Mouse (Mus musculus): ENCODE measurements at regions not wholly inside any gene's neighbourhood (a gene's known extent, or its start where the extent isn't known, plus 50 kb on each side); places are given as distances from the start of the nearest gene placed in this dataset.

GRCm38 (mm10) chr3:41234994-41235393 lies 152.1 kb upstream of the Pgrmc2 start:
- H3K27ac ChIP-seq (replicated peaks; ENCODE audit: low read depth, low read length), result no peak overlapping the region

DNA sequence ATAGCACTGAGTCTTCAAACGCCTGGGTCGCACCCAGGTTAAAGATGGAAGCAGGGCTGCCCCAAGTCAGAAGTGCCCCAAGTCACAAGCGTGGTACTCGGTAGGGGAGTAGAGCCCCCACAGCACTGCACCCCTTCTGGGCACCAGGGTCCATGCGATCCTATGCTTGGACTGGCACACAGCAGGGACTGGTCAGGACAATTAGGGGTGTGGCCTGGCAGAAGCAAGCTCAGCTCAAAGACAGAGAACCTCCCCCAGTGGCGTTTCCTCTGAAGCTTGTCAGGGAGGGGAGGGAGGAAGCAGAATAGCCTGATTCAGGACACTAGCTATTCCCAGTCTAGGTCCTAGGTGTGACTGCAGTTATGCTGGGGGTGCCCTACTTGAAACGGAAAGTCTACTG lies 151.3 kb upstream of the Pgrmc2 start:
- H3K27ac ChIP-seq (replicated peaks; ENCODE audit: low read depth, low read length), result no peak overlapping the region

More at GRCm38 (mm10) chr3:41234994-41235393, 152.1 kb upstream of the Pgrmc2 start:
- Histone ChIP-seq H3K4me3 (ENCODE audit: insufficient read depth, low read depth, low read length) (no peak overlapping the region), H3K4me1 (ENCODE audit: control insufficient read depth, insufficient read depth, insufficient read length, low read length) (peaks cover 2% of the 10 kb centered on the region; the same call in 1 of the 2 replicates)

GRCm38 (mm10) chr3:41233439-41233838 lies 150.6 kb upstream of the Pgrmc2 start:
- Histone ChIP-seq H3K27ac (replicated peaks; ENCODE audit: low read depth, low read length) (no peak overlapping the region), H3K4me1 (ENCODE audit: control insufficient read depth, insufficient read depth, insufficient read length, low read length) (no peaks in the 10 kb centered on the region), H3K4me3 (ENCODE audit: insufficient read depth, low read depth, low read length) (no peak overlapping the region)

More for the DNA sequence above, 151.3 kb upstream of the Pgrmc2 start:
- Histone ChIP-seq H3K4me1 (ENCODE audit: control insufficient read depth, insufficient read depth, insufficient read length, low read length) (no peaks in the 10 kb centered on the region), H3K4me3 (ENCODE audit: insufficient read depth, low read depth, low read length) (no peak overlapping the region)

DNA sequence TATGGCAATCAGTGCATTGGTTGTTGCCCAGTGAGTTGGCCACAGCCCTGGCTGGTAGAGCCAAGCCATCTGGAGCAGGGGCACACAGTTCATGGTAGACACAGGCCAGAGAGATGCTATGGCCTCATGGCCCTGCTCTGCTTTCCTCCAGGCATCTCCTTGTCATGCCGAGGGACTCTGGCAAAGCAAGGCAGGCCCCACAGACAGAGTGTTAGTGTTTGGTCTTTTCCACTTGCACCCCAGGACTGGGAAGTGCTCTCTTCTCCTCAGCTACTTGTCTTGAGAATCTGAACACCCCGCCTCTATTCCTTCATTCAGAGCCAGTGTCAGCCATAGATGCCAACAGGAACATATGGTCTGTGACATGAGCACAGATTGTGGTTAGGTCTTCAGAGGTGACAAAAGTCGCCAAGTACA lies 148.1 kb upstream of the Pgrmc2 start:
- Histone ChIP-seq H3K4me3 (ENCODE audit: insufficient read depth, low read depth, low read length) (no peak overlapping the region), H3K27ac (replicated peaks; ENCODE audit: low read depth, low read length) (no peak overlapping the region), H3K4me1 (ENCODE audit: control insufficient read depth, insufficient read depth, insufficient read length, low read length) (no peaks in the 10 kb centered on the region)

DNA sequence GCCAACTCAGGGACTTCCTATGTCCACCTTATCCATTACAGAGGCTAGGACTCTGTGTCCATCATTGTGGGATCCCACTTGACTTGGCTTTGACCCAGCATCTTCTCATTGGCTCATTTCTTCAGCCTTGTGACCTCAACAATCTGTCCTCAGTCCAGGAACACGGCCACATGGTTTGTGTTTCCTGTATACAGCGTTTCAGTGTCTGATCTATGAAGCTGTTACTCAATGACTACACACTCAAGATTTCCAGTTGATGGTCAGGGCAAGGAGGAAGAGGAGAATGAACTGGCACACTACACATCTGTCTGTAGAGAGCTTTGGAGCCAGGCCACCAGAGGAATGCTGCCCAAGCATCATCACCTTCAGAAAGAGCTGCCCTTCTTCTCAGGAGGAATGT lies 146.6 kb upstream of the Pgrmc2 start:
- H3K4me1 ChIP-seq (ENCODE audit: control insufficient read depth, insufficient read depth, insufficient read length, low read length), result no peaks in the 10 kb centered on the region
- H3K27ac ChIP-seq (replicated peaks; ENCODE audit: low read depth, low read length), result no peak overlapping the region
- H3K4me3 ChIP-seq (ENCODE audit: insufficient read depth, low read depth, low read length), result no peak overlapping the region

DNA sequence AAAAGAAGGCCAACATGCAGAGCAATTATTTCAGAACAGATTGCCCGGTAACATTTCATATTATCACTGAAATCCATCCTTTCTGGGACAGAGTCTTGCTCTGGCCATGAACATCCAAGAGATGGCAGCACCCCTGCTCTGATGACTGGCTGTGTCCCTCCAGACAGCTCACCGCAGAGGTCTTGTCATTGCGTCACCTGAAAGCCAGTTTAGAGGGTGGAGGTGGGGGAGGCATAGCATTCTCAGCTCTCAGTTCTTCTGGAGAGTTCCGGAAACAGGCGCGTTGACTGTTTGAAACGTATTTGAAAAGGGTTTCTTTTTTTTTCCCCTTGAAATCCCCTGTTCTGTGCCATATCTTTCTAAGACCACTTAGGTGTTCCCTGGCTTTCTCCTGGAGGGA lies 145.7 kb upstream of the Pgrmc2 start:
- Histone ChIP-seq H3K27ac (replicated peaks; ENCODE audit: low read depth, low read length) (no peak overlapping the region), H3K4me3 (ENCODE audit: insufficient read depth, low read depth, low read length) (no peak overlapping the region), H3K4me1 (ENCODE audit: control insufficient read depth, insufficient read depth, insufficient read length, low read length) (no peaks in the 10 kb centered on the region)

DNA sequence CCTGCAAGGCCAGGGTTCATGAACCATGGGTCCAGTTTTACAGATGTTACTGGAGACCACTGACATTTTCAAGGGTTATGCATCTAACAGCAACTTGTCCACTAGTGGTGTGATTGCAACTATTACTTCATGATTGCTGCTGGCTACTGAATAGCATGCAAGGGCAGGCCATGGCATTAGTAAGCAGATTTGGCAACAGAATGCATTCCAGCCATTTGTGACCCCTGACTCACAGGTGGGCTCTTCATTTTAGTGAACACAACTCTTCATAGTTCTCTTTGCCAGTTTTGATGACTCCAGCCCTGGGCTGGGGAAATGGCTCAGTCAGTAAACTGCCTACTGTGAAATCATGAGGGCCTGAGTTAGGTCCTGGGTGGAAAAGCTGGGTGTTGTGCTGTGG lies 137.9 kb upstream of the Pgrmc2 start:
- no peak overlapping the region for H3K27ac ChIP-seq (replicated peaks; ENCODE audit: low read depth, low read length)
- no peak overlapping the region for H3K4me3 ChIP-seq (ENCODE audit: insufficient read depth, low read depth, low read length)
- no peaks in the 10 kb centered on the region for H3K4me1 ChIP-seq (ENCODE audit: control insufficient read depth, insufficient read depth, insufficient read length, low read length)

DNA sequence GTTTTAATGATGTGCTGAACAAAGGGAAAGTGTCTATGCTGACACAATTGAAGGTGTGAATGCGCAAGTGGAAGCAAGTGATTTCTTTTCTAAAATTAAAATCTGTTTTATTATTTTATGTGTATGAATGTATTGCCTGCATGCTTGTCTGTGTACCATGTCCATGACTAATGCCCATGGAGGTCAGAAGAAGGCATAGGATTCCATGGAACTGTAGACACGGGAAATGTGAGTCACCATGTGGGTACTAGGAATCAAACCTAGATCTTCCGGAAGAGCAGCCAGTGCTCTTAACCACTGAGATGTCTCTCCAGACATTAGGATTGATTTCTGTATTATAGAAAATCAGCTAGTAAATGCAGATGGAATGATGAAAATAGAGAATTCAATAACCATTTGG lies 134.9 kb upstream of the Pgrmc2 start:
- H3K4me1 ChIP-seq (ENCODE audit: control insufficient read depth, insufficient read depth, insufficient read length, low read length), result no peaks in the 10 kb centered on the region
- no peak overlapping the region for H3K27ac ChIP-seq (replicated peaks; ENCODE audit: low read depth, low read length)
- H3K4me3 ChIP-seq (ENCODE audit: insufficient read depth, low read depth, low read length), result no peak overlapping the region

DNA sequence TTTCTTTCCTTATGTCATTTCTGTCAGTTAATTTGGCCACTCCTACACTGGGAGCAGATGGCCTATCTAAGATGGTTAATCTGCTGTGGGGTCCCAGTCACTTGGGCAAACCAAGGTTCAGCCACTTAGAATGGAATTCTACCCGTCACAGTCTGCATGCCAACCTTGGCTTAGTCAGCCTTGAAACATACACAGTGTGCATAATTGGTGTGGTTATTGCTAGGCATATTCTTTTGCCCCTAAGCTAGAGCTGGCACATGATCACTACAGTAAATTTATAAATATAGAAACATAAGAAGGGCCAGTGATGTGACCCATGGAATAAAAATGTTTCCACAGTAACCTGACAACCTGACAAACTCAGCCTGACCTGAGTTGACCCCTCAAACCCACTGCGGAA lies 130.7 kb upstream of the Pgrmc2 start:
- Histone ChIP-seq H3K27ac (replicated peaks; ENCODE audit: low read depth, low read length) (no peak overlapping the region), H3K4me3 (ENCODE audit: insufficient read depth, low read depth, low read length) (no peak overlapping the region)

DNA sequence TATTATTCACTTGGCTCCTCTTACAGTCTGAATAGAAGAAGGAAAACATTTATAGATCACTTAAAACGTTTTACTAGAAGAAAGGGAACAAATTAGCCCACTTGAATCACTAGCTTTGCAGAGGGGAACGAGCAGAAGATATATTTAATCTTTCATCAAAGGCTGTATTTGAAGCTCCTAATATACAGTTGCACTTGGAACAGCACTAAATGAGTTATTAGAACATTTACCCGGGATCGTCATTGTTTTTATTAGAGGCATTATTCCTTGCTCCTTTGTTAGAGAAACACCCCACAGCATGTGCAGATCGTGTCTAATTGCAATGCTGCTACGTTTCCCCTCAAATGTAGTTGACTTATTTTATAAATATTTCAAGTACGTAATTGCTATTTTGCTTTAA lies 127.5 kb upstream of the Pgrmc2 start:
- Histone ChIP-seq H3K27ac (replicated peaks; ENCODE audit: low read depth, low read length) (no peak overlapping the region), H3K4me1 (ENCODE audit: control insufficient read depth, insufficient read depth, insufficient read length, low read length) (no peaks in the 10 kb centered on the region), H3K4me3 (ENCODE audit: insufficient read depth, low read depth, low read length) (no peak overlapping the region)

More for the DNA sequence above, 130.7 kb upstream of the Pgrmc2 start:
- H3K4me1 ChIP-seq (ENCODE audit: control insufficient read depth, insufficient read depth, insufficient read length, low read length), result no peaks in the 10 kb centered on the region

DNA sequence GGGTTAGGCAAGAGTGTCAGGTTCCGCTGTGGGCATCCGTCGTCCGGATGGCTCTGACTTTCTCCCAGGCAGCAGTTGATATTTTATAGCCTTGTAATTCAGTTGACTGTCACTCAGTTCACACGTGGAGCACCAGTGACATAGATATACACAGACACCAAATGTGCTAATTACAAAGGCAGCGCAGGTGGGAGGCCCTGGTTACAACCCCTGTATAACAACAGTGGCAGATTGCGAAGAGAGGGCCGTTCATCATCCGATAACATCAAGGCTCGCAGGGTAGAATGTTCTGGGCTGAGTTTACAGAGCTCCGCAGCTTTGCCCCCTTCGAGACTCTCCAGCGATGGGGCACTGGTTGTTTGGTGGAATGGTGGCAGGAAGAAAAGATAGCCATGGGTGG lies 120.0 kb upstream of the Pgrmc2 start:
- H3K4me1 ChIP-seq (ENCODE audit: control insufficient read depth, insufficient read depth, insufficient read length, low read length), result no peaks in the 10 kb centered on the region
- H3K27ac ChIP-seq (replicated peaks; ENCODE audit: low read depth, low read length), result no peak overlapping the region
- H3K4me3 ChIP-seq (ENCODE audit: insufficient read depth, low read depth, low read length), result no peak overlapping the region

- no peak overlapping the region for H3K4me3 ChIP-seq (ENCODE audit: insufficient read depth, low read depth, low read length)
- no peak overlapping the region for H3K27ac ChIP-seq (replicated peaks; ENCODE audit: low read depth, low read length)
- no peaks in the 10 kb centered on the region for H3K4me1 ChIP-seq (ENCODE audit: control insufficient read depth, insufficient read depth, insufficient read length, low read length)
These were observed 118.9 kb upstream of the Pgrmc2 start for GRCm38 (mm10) chr3:41201782-41202181.

- Histone ChIP-seq H3K27ac (replicated peaks; ENCODE audit: low read depth, low read length) (no peak overlapping the region), H3K4me1 (ENCODE audit: control insufficient read depth, insufficient read depth, insufficient read length, low read length) (peaks cover 5% of the 10 kb centered on the region), H3K4me3 (ENCODE audit: insufficient read depth, low read depth, low read length) (no peak overlapping the region)
These were observed 117.2 kb upstream of the Pgrmc2 start for GRCm38 (mm10) chr3:41200026-41200425.

DNA sequence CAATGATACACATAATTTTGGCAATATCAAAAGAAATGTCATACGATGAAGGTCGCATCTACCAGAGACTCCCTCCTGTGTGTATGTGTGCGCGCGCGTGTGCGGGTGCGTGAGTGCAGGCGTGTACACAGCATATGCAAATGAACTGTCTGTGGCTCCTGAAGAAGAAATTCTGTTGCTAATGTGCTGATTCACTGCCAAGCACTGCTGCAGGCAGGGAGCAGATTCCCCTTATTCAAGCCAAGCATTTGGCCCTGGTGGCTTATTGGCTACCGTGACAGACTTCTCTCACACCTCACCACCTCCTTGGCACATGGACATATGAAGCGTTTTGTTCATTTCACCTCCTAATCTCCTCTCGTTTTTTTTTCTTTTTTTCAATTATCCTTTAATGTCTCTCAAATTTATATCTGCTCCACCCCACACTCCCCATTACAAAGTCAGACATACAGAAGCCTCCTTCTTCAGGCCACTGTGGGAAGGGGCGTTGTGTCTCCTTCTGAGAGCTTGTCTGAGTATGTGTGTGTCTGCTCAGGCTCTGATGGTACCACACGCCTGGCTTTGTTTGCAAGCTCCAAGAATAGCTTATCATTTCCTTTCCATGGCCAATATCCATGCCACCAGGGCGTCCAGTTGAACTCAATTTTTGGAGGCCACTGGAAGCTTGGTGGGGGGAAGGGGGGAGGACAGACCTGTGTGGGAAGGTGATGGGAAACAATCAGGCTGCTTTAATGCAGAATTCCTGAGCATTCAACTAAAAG lies 115.5 kb upstream of the Pgrmc2 start:
- Histone ChIP-seq H3K27ac (replicated peaks; ENCODE audit: low read depth, low read length) (no peak overlapping the region), H3K4me3 (ENCODE audit: insufficient read depth, low read depth, low read length) (no peak overlapping the region), H3K4me1 (ENCODE audit: control insufficient read depth, insufficient read depth, insufficient read length, low read length) (peaks cover 9% of the 10 kb centered on the region)

DNA sequence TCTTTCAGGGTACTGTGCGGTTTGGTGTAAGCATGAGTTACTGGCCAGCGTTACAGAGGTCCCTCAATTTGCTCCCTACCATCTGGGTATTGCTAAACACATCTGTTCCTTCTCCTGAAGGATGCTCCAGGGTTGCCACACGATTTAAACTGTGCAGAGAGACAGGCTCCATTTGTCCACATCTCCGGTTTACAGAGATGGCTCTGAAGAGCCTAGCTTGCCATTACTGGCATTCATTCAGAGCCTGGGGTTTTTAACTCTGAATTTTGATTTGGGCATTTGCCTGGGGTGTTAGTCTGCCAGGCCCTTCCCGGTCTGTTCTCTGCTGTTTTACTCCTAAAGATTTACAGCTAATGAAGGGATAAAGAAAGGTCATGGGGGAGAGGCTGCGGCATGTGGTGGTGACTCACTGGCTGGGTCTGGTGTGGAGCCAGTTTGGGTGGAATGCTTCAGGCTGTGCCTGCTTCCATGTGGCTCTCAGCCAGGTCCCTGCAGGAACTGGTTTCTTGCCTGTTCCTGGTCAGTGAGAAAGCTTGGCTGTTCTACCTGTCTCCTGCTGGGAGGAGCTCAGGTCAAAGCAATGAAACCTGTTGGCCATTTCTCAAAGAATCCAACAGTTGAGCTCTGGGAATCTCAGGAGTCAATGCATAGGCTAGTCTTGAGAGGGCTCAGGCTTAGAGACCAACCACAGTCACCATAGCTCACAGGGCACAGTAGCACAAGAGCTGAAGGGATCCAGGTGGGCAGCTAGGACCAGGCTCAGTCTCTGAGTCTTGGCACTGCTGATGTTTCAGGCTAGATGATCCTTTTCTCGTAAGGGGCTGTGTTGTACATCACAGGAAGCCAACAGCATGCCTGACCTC lies 112.5 kb upstream of the Pgrmc2 start:
- H3K4me3 ChIP-seq (ENCODE audit: insufficient read depth, low read depth, low read length), result no peak overlapping the region
- peaks cover 9% of the 10 kb centered on the region for H3K4me1 ChIP-seq (ENCODE audit: control insufficient read depth, insufficient read depth, insufficient read length, low read length)
- H3K27ac ChIP-seq (replicated peaks; ENCODE audit: low read depth, low read length), result peak overlapping the region; percentile 60

Measured in brown adipose tissue, adult 24 weeks (tissue).